Mouse (Mus musculus): ENCODE data around the gene Tmem163. TPM values are rescaled to one million over a fixed set of nuclear protein-coding genes. Genes with fewer than 3 reads are reported as not detected.

The Tmem163 gene
- polyA plus RNA-seq, 1 experiment: 1.0 TPM

GRCm38 (mm10) chr1:127568641-127569040, 110.7 kb downstream of the Tmem163 start:
- H3K4me1 ChIP-seq (ENCODE audit: control insufficient read depth, insufficient read depth, insufficient read length, low read length): no peaks in the 10 kb centered on the region
- no peaks in the 10 kb centered on the region for H3K36me3 ChIP-seq (ENCODE audit: control insufficient read depth, insufficient read depth, low read length)
- H3K4me3 ChIP-seq (ENCODE audit: low read depth, low read length): no peak overlapping the region
- H3K27me3 ChIP-seq (ENCODE audit: control insufficient read depth, insufficient read depth, low read length): no peaks in the 10 kb centered on the region
- no peak overlapping the region for H3K27ac ChIP-seq (ENCODE audit: insufficient read depth, low read depth, low read length)
- TF ChIP-seq CTCF (IDR thresholded peaks at IDR 0.05; ENCODE audit: extremely low read depth, insufficient read length, insufficient replicate concordance, low read depth, low read length) (no peak), POLR2A (IDR thresholded peaks at IDR 0.05; ENCODE audit: low read depth, low read length) (no peak)
- 56% methylated on average over 3 of the region's 3 CpGs for WGBS

DNA sequence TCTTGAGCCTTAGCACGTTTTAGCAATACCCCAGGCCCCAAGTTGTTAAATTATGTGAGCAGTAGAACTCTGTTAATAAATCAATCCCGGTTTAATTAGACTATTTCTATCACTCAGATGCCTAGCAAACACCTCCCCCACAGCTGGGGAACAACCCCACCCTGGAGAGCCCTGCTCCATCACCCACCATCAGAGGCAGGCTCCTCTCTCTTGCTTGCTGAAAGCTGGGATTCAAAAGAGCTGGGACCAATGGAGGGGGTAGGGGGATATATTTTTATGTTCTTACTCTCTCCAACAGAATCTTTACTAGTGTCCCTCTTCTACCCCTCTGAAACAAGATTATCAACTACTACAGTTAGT, 122.9 kb downstream of the Tmem163 start:
- H3K36me3 ChIP-seq (ENCODE audit: control insufficient read depth, insufficient read depth, low read length): no peaks in the 10 kb centered on the region
- no peak overlapping the region for H3K4me3 ChIP-seq (ENCODE audit: low read depth, low read length)
- no peak overlapping the region for H3K27ac ChIP-seq (ENCODE audit: insufficient read depth, low read depth, low read length)
- H3K27me3 ChIP-seq (ENCODE audit: control insufficient read depth, insufficient read depth, low read length): no peaks in the 10 kb centered on the region
- H3K4me1 ChIP-seq (ENCODE audit: control insufficient read depth, insufficient read depth, insufficient read length, low read length): no peaks in the 10 kb centered on the region
- TF ChIP-seq POLR2A (IDR thresholded peaks at IDR 0.05; ENCODE audit: low read depth, low read length) (no peak), CTCF (IDR thresholded peaks at IDR 0.05; ENCODE audit: extremely low read depth, insufficient read length, insufficient replicate concordance, low read depth, low read length) (no peak)
- WGBS: 37% methylated on average over 2 of the region's 2 CpGs

DNA sequence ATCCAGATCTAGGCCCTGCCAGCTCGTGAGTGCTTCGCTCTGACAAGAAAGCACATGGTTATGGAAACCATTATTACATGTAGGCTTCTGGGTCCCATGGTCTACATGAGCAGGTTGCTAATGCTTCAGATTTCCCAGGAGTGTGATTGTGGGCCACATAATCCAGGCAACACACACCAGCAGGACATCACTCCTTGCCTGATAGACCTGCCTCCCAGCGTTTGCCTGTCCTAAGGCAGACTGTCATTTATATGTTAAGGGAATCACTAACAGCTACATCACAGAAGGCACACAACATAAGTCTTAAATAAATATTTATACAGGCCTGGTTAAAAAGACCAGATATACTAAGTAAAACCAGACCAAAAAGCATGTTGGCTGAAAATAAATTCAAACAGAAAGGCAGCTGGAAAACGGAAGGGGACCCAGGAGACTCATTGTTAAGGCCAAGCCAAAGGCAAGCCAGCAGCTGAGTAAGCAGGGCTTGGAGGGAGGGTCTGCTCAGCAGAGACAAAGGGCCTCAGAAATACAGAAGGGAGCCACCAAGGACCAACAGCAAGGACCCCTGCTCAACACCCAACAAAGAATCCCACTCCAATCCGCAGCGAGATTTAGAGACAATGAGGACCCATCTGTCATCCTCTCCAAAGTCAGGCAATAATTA, 123.4 kb downstream of the Tmem163 start:
- WGBS: 58% methylated on average over 6 of the region's 6 CpGs
- Histone ChIP-seq H3K27ac (ENCODE audit: insufficient read depth, low read depth, low read length) (no peak overlapping the region), H3K4me3 (ENCODE audit: low read depth, low read length) (no peak overlapping the region)

GRCm38 (mm10) chr1:127548078-127548477, 131.3 kb downstream of the Tmem163 start:
- Histone ChIP-seq H3K4me3 (ENCODE audit: low read depth, low read length) (no peak overlapping the region), H3K36me3 (ENCODE audit: control insufficient read depth, insufficient read depth, low read length) (no peaks in the 10 kb centered on the region), H3K27me3 (ENCODE audit: control insufficient read depth, insufficient read depth, low read length) (no peaks in the 10 kb centered on the region), H3K4me1 (ENCODE audit: control insufficient read depth, insufficient read depth, insufficient read length, low read length) (no peaks in the 10 kb centered on the region), H3K27ac (ENCODE audit: insufficient read depth, low read depth, low read length) (no peak overlapping the region)
- WGBS: 76% methylated on average over 4 of the region's 4 CpGs
- TF ChIP-seq CTCF (IDR thresholded peaks at IDR 0.05; ENCODE audit: extremely low read depth, insufficient read length, insufficient replicate concordance, low read depth, low read length): no peak
- TF ChIP-seq POLR2A (IDR thresholded peaks at IDR 0.05; ENCODE audit: low read depth, low read length): no peak

More for the DNA sequence above, 123.4 kb downstream of the Tmem163 start:
- H3K36me3 ChIP-seq (ENCODE audit: control insufficient read depth, insufficient read depth, low read length): no peaks in the 10 kb centered on the region
- H3K27me3 ChIP-seq (ENCODE audit: control insufficient read depth, insufficient read depth, low read length): no peaks in the 10 kb centered on the region
- H3K4me1 ChIP-seq (ENCODE audit: control insufficient read depth, insufficient read depth, insufficient read length, low read length): no peaks in the 10 kb centered on the region
- TF ChIP-seq POLR2A (IDR thresholded peaks at IDR 0.05; ENCODE audit: low read depth, low read length) (no peak), CTCF (IDR thresholded peaks at IDR 0.05; ENCODE audit: extremely low read depth, insufficient read length, insufficient replicate concordance, low read depth, low read length) (no peak)

- no peak for TF ChIP-seq CTCF (IDR thresholded peaks at IDR 0.05; ENCODE audit: extremely low read depth, insufficient read length, insufficient replicate concordance, low read depth, low read length)
- TF ChIP-seq POLR2A (IDR thresholded peaks at IDR 0.05; ENCODE audit: low read depth, low read length): no peak
- 18% methylated on average over 1 of the region's 1 CpGs for WGBS
- H3K27ac ChIP-seq (ENCODE audit: insufficient read depth, low read depth, low read length): no peak overlapping the region
- H3K27me3 ChIP-seq (ENCODE audit: control insufficient read depth, insufficient read depth, low read length): no peaks in the 10 kb centered on the region
- H3K4me1 ChIP-seq (ENCODE audit: control insufficient read depth, insufficient read depth, insufficient read length, low read length): no peaks in the 10 kb centered on the region
- no peak overlapping the region for H3K4me3 ChIP-seq (ENCODE audit: low read depth, low read length)
- H3K36me3 ChIP-seq (ENCODE audit: control insufficient read depth, insufficient read depth, low read length): no peaks in the 10 kb centered on the region
These were observed 136.6 kb downstream of the Tmem163 start for GRCm38 (mm10) chr1:127542756-127543155.

- WGBS: 88% methylated on average over 7 of the region's 7 CpGs
- no peak overlapping the region for H3K4me3 ChIP-seq (ENCODE audit: low read depth, low read length)
- no peaks in the 10 kb centered on the region for H3K36me3 ChIP-seq (ENCODE audit: control insufficient read depth, insufficient read depth, low read length)
- H3K27ac ChIP-seq (ENCODE audit: insufficient read depth, low read depth, low read length): no peak overlapping the region
- TF ChIP-seq CTCF (IDR thresholded peaks at IDR 0.05; ENCODE audit: extremely low read depth, insufficient read length, insufficient replicate concordance, low read depth, low read length): no peak
- no peak for TF ChIP-seq POLR2A (IDR thresholded peaks at IDR 0.05; ENCODE audit: low read depth, low read length)
- H3K4me1 ChIP-seq (ENCODE audit: control insufficient read depth, insufficient read depth, insufficient read length, low read length): no peaks in the 10 kb centered on the region
- H3K27me3 ChIP-seq (ENCODE audit: control insufficient read depth, insufficient read depth, low read length): no peaks in the 10 kb centered on the region
These were observed 137.4 kb downstream of the Tmem163 start for GRCm38 (mm10) chr1:127541931-127542330.

GRCm38 (mm10) chr1:127541522-127541921, 137.8 kb downstream of the Tmem163 start:
- TF ChIP-seq CTCF (IDR thresholded peaks at IDR 0.05; ENCODE audit: extremely low read depth, insufficient read length, insufficient replicate concordance, low read depth, low read length) (no peak), POLR2A (IDR thresholded peaks at IDR 0.05; ENCODE audit: low read depth, low read length) (no peak)
- WGBS: 80% methylated on average over 4 of the region's 4 CpGs
- no peaks in the 10 kb centered on the region for H3K4me1 ChIP-seq (ENCODE audit: control insufficient read depth, insufficient read depth, insufficient read length, low read length)
- no peaks in the 10 kb centered on the region for H3K36me3 ChIP-seq (ENCODE audit: control insufficient read depth, insufficient read depth, low read length)
- no peak overlapping the region for H3K27ac ChIP-seq (ENCODE audit: insufficient read depth, low read depth, low read length)
- H3K27me3 ChIP-seq (ENCODE audit: control insufficient read depth, insufficient read depth, low read length): no peaks in the 10 kb centered on the region
- no peak overlapping the region for H3K4me3 ChIP-seq (ENCODE audit: low read depth, low read length)

Data from small intestine, adult 2 months (tissue).